ENCODE assay signal across 18 mouse cellular contexts in genomic region chr3:11024422-11024821, GRCm38 (mm10).
DNase-seq lines count a peak whose midpoint lies in the region; ATAC-seq and TF ChIP-seq lines count a peak whose summit lies in the region.
"Had no signal": no experiment of that assay in that cellular context is flagged by ENCODE, and none has a peak within 500 bp of the region (broad histone marks: within the 10 kb centered on the region; RNA-seq: fewer than 3 reads in every experiment).

No protein-coding gene starts in this region.

- no peak overlapping the region for H3K4me2 ChIP-seq in midbrain, postnatal 0 days (ENCODE audit: low read depth, low read length, poor library complexity, severe bottlenecking)
- no peak overlapping the region for H3K4me2 ChIP-seq in midbrain, embryonic 15.5 days
- no peak overlapping the region for H3K4me2 ChIP-seq in forebrain, embryonic 12.5 days
- H3K4me2 ChIP-seq in forebrain, embryonic 15.5 days (replicated peaks), result no peak overlapping the region
- H3K4me2 ChIP-seq: limb, embryonic 13.5 days; liver, embryonic 15.5 days had no signal

- no peaks in the 10 kb centered on the region for H3K4me1 ChIP-seq in midbrain, postnatal 0 days (ENCODE audit: insufficient read depth, low read length)
- H3K4me1 ChIP-seq in midbrain, embryonic 15.5 days, result no peaks in the 10 kb centered on the region
- no peaks in the 10 kb centered on the region for H3K4me1 ChIP-seq in forebrain, embryonic 12.5 days
- peaks cover 4% of the 10 kb centered on the region; the same call in 1 of the 2 replicates for H3K4me1 ChIP-seq in forebrain, embryonic 15.5 days
- H3K4me1 ChIP-seq: heart, embryonic 10.5 days; limb, embryonic 13.5 days; liver, embryonic 15.5 days; midbrain, embryonic 10.5 days had no signal

- ATAC-seq in midbrain, postnatal 0 days (ENCODE audit: low FRiP score), result no peak
- ATAC-seq in midbrain, embryonic 15.5 days (replicated peaks), result no peak
- peak; percentile 70; the same call in 1 of the 2 replicates for ATAC-seq in forebrain, embryonic 12.5 days (ENCODE audit: low FRiP score)
- ATAC-seq in forebrain, embryonic 15.5 days (replicated peaks), result peak; percentile 90

- no peaks in the 10 kb centered on the region for H3K27me3 ChIP-seq in midbrain, postnatal 0 days (ENCODE audit: insufficient read depth, low read length)
- no peaks in the 10 kb centered on the region for H3K27me3 ChIP-seq in midbrain, embryonic 15.5 days (replicated peaks)
- H3K27me3 ChIP-seq in forebrain, embryonic 12.5 days, result no peaks in the 10 kb centered on the region
- no peaks in the 10 kb centered on the region for H3K27me3 ChIP-seq in forebrain, embryonic 15.5 days
- H3K27me3 ChIP-seq: limb, embryonic 13.5 days; liver, embryonic 15.5 days had no signal

- H3K9ac ChIP-seq in midbrain, postnatal 0 days (replicated peaks; ENCODE audit: low read length, poor library complexity, severe bottlenecking), result no peak overlapping the region
- H3K9ac ChIP-seq in midbrain, embryonic 15.5 days, result no peak overlapping the region
- no peak overlapping the region for H3K9ac ChIP-seq in forebrain, embryonic 12.5 days
- no peak overlapping the region for H3K9ac ChIP-seq in forebrain, embryonic 15.5 days (replicated peaks)
- H3K9ac ChIP-seq: limb, embryonic 13.5 days; liver, embryonic 15.5 days had no signal

- 27% methylated on average over 3 of the region's 3 CpGs for WGBS in midbrain, postnatal 0 days
- WGBS in midbrain, embryonic 15.5 days, result 40% methylated on average over 3 of the region's 3 CpGs
- 45% methylated on average over 3 of the region's 3 CpGs for WGBS in forebrain, embryonic 12.5 days
- 16% methylated on average over 3 of the region's 3 CpGs for WGBS in forebrain, embryonic 15.5 days

- H3K9me3 ChIP-seq in midbrain, postnatal 0 days (ENCODE audit: low read length), result no peaks in the 10 kb centered on the region
- H3K9me3 ChIP-seq in midbrain, embryonic 15.5 days, result no peaks in the 10 kb centered on the region
- no peaks in the 10 kb centered on the region for H3K9me3 ChIP-seq in forebrain, embryonic 12.5 days
- H3K9me3 ChIP-seq in forebrain, embryonic 15.5 days, result no peaks in the 10 kb centered on the region
- H3K9me3 ChIP-seq: heart, embryonic 10.5 days; limb, embryonic 13.5 days; liver, embryonic 15.5 days; midbrain, embryonic 10.5 days had no signal

- no peaks in the 10 kb centered on the region for H3K36me3 ChIP-seq in midbrain, postnatal 0 days (ENCODE audit: insufficient read depth, low read length)
- no peaks in the 10 kb centered on the region for H3K36me3 ChIP-seq in midbrain, embryonic 15.5 days (replicated peaks)
- H3K36me3 ChIP-seq in forebrain, embryonic 12.5 days (replicated peaks), result no peaks in the 10 kb centered on the region
- no peaks in the 10 kb centered on the region for H3K36me3 ChIP-seq in forebrain, embryonic 15.5 days
- H3K36me3 ChIP-seq: heart, embryonic 10.5 days; limb, embryonic 13.5 days; liver, embryonic 15.5 days; midbrain, embryonic 10.5 days had no signal

- no peak overlapping the region for H3K27ac ChIP-seq in midbrain, postnatal 0 days (ENCODE audit: low read depth, low read length)
- no peak overlapping the region for H3K27ac ChIP-seq in midbrain, embryonic 15.5 days
- H3K27ac ChIP-seq in forebrain, embryonic 12.5 days, result no peak overlapping the region
- H3K27ac ChIP-seq in forebrain, embryonic 15.5 days (replicated peaks), result peak overlapping the region; percentile 69
- H3K27ac ChIP-seq: heart, embryonic 10.5 days; limb, embryonic 13.5 days; liver, embryonic 15.5 days; macrophage; midbrain, embryonic 10.5 days had no signal

- H3K4me3 ChIP-seq in midbrain, postnatal 0 days (ENCODE audit: low read depth, low read length), result no peak overlapping the region
- H3K4me3 ChIP-seq in midbrain, embryonic 15.5 days, result no peak overlapping the region
- no peak overlapping the region for H3K4me3 ChIP-seq in forebrain, embryonic 12.5 days (replicated peaks)
- no peak overlapping the region for H3K4me3 ChIP-seq in forebrain, embryonic 15.5 days
- H3K4me3 ChIP-seq: heart, embryonic 10.5 days; limb, embryonic 13.5 days; liver, embryonic 15.5 days; midbrain, embryonic 10.5 days had no signal

- no peak for TF ChIP-seq CTCF in midbrain, postnatal 0 days (IDR thresholded peaks at IDR 0.05)

- peak; percentile 8 for DNase-seq in layer of hippocampus, adult 9-11 months
- no peak for DNase-seq in layer of hippocampus, postnatal 36 days
- DNase-seq in midbrain, postnatal 0 days (ENCODE audit: low spot score), result peak; percentile 26
- no peak for DNase-seq in urinary bladder, adult 18-20 months (ENCODE audit: low spot score in 2 of 2)
- DNase-seq: adrenal gland, adult 8-10 months; cerebellum, postnatal 25 days; kidney, adult 9 months; kidney, postnatal 25 days; retina, postnatal 1 day; thymus, postnatal 36 days had no signal

Comparison
In these comparisons a context has a peak if more than half of its experiments do, and no peak if none do; other contexts are left out.
1. DNase-seq: peak in layer of hippocampus, adult 9-11 months (single experiment) and midbrain, postnatal 0 days (single experiment); none in layer of hippocampus, postnatal 36 days (0 of 2) and urinary bladder, adult 18-20 months (0 of 2).
2. ATAC-seq: peak in forebrain, embryonic 12.5 days (single experiment) and forebrain, embryonic 15.5 days (single experiment); none in midbrain, postnatal 0 days (single experiment) and midbrain, embryonic 15.5 days (single experiment).